Mouse (Mus musculus): Measurements from ENCODE around the gene Spast.
"Not testable (repeated sequence)": the region's sequence is repeated elsewhere in the genome, so short reads cannot be mapped to it uniquely, and the experiment has no call there.

Spast gene

DNA sequence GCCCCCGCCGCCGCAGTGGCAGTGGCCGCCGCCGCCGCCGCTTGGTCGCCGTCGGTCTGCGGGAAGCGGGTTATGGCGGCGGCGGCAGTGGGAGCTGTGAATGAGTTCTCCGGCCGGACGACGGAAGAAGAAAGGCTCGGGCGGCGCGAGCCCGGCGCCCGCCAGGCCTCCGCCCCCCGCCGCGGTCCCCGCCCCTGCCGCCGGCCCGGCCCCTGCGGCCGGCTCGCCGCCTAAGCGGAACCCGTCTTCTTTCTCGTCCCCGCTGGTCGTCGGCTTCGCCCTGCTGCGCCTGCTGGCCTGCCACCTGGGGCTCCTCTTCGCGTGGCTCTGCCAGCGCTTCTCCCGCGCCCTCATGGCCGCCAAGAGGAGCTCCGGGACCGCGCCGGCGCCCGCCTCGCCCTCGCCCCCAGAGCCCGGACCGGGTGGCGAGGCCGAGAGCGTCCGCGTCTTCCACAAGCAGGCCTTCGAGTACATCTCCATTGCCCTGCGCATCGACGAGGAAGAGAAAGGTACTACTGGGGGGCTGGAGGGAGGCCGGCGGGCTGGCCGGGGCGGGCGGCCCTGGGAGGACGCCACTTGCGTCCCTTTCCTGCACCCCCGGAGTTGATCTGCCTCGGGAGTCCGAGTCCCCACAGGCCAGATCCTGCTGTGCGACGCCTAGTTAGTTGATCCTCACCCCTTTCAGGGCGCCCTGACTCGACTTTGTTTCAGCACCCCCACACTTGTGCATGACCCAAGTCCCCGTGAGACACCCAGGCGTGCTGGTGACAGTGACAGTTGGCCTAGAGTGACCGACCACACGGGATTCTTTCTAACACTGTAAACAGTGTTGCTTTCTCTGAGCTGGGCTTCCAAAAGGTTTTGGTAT, at the start of gene Spast:
Gene Spast, plus strand, starts transcription at position 51 of the 868 bp plus-strand sequence.
- peak; percentile 78 for DNase-seq

DNA sequence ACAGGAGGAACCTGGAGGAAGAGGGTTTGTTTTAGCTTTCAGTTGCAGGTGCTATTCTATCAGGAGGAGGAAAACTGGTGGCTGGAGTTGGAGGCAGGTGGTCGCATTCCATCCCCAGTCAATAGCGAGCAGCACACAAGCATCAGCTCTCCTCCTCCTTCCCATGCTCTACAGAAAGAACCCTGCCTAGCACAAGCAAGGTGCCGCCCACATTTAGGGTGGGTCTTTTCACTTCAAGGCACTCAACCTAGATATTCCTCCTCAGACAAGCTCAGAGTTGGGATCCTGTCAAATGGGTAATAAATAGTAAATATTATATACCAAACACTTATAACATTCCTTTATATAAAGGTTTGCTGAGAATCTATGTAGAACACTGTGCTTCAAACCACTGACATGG, 48.6 kb upstream of the Spast start:
- DNase-seq: no peak

DNA sequence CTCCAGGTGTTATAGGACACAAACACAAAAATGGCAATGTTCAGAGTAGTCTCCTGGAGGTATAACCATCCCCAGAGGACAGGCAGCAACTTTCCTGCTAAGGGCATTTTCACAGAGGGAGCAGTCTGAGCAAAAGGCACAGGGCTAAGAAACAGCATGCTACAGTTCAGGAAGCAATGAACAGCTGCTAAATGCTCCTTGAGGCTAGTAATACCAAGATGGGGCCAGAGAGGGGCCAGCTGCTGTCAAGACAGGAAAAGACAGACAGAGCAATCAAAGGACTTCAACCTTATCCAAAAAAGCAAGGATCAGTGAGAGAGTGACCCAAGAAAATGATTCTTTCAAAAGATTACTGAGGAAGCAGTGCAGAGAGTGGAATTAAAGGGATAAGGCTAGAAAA, 47.9 kb upstream of the Spast start:
- peak; percentile 31 for DNase-seq

DNA sequence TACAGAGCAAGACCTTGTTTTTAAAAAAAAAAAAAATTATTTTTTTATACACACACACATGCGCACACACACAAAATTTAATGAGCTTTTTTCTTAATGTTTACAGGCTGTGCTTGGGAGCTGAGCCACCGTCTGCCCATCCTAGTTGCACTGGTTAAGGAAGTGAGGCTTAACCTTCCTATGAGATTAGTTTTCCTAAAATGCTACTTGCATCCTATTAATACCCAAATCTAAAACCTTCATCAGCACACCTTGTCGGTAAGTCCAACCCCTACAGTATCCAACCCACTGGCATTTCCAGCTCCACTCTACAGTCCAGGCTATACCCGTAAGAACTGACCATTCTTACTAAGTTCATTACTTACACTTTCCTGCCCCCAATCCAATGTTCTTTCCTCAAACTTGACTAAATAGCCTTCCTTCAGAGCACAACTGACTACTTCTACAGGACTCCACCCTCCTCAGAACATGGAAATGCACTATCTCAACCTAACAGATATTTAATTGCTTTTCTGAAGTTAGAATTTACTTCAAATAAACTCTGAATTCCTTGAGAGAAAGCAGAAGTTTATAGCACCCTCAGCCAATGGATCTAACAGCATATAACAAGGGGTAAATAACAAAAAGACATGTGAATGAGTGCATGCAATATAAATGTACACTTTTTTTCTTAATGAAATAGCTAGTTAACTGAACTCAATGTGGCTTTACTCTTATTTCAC, 47.0 kb upstream of the Spast start:
- DNase-seq: no peak

DNA sequence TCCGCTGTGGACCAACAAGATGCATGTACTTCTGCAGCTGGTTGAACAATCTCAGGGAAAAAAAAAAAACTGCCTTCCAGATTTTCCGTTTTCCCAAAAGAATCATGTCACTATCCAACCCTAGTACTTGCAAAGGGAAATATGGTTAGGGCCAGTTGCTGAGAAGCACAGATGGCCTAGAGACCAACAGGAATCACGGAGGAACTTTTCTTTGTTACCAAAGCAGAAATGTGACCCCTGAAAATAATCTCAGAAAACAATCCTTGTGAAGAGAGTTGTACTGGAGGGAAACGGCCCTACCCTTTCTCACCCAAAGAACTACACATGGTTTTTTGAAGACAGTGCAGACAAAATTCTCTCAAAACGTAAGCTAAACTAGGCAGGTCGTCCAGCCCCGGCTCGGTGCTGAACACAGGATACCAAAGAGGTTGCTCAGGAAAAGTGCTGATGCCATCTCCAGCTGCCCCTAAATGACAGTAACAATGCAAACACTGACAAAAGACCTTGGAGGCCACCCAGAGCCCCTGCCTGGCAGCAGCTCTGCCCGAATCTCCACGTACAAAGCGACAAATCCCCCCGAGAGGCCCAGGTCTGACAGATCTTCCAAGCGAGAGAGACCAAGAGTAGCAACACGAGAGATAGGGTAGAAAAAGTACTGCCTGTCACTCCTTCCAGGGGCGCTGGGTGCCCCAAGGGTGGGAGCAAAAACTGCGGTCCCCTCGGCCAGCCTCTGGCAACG, 44.9 kb upstream of the Spast start:
- DNase-seq: peak; percentile 46

DNA sequence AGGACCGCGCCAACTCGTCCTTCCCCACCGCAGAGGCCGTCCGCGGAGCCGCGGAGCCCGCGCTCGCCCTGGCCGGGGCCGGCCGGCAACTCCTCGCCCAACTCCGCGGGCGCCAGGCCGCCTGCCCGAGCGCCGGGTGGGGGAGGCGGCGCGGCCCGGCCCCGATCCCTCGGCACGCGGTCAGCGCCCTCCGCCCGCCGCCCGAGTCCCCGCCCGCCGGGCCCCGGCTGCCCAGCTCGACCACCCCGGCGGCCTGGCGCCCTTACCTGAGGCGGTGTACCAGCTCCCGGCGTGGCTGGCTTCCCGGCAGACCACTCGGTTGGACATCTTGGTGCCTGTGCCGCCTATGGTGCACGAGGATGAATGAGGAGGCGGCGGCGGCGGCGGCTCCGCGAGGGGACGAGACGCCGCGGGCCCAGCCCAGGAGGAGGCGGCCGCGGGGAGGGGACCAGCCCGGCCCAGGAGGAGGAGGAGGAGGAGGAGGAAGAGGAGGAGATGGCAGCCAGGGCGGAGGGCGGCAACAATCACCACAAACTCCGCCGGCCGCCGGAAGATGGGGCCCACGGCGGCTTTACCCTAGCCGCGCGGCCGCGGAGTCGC, 44.3 kb upstream of the Spast start:
- peak; percentile 85 for DNase-seq

DNA sequence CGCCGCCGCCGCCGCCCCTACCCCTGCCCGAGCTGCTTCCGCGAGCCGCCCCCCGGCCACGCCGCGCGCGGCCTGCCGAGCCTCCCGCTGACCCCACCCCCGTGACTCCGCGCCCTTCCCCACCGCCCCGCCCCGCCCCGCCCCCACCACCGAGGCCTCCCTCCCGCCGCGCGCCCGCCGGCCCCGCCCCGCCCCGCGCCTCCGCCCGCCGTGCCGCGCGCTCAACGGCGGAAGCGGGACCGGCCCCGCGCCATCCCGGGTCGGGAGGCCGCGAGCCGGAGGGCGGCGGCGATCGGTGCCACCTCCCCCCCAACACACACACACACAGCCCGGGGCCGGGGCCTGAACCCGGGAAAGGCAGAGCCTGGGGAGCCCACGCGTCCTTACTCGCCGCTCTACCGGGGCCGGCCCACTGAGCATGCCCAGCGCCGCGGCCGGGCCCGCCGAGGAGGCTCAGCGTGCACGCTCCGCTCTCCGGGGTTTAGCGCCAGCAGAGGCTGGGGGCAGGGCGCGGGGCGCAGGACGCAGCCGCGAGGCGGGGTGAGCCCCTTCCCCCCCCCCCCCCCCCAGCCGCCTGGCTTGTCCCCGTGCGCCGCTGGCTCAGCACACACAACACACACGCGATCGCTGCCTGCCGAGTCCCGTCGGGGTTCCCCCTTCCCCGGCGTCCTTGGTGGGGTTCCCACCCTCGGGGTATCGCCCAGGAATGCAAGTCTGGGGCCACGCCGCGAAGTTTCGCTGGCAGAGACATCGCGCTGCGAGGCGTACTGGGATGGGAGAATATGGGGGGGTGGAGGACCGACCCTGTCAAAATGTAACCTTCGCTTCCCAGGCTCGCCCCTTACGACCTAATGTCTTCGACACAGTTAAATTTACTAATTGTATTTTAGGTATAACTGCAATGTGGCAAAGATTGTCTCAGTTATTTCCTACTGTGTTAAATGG, 43.5 kb upstream of the Spast start, which contains the start of gene Memo1:
Gene Memo1, minus strand, starts transcription at position 496 of the 945 bp plus-strand sequence.
- peak; percentile 92 for DNase-seq

DNA sequence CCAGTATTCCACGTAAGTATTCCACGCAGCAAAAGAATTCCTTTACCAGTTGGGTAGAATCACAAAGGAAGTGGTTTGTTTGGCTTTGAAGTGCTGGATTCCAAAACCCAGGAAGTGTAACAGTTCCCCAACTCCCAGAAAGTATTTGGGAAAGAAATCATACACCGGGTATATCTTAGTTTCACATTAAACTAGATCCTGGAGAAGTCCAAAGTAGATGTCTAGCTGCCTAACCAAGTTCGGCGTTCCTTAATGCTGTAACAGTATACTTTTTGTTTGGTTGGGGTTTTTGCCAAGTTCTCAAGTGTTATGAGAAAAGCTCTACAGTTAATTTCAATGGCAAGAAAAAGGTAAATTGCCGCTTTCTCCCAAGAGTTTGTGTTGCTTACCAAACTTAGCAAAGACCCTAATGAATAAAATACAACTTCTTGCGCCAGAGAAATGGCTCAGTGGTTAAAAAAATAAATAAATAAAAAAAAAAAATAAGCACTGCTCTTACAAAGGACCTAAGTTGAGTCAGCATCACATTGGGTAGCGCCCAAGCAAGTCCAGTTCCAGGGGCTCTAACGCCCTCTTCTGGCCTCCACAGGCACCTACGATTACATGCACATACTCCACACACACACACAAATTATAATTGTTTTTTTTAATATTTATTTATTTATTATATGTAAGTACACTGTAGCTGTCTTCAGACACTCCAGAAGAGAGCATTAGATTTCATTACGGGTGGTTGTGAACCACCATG, 42.5 kb upstream of the Spast start:
- DNase-seq: peak; percentile 19

DNA sequence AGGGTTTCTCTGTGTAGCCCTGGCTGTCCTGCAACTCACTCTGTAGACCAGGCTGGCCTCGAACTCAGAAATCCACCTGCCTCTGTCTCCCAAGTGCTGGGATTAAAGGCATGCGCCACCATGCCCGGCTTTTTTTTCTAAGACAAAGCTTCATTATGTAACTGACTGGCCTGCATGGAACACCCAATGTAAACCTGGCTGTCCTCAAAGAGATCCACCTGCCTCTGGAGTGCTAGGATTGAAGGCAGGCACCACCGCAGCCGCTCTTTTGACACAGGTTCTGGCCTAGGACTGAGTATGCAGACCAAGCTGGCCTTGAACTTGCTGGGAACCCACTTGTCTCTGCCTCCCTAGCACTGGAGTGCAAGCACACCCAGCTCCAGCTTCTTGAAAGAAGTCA, 41.8 kb upstream of the Spast start:
- DNase-seq: not testable (repeated sequence)

DNA sequence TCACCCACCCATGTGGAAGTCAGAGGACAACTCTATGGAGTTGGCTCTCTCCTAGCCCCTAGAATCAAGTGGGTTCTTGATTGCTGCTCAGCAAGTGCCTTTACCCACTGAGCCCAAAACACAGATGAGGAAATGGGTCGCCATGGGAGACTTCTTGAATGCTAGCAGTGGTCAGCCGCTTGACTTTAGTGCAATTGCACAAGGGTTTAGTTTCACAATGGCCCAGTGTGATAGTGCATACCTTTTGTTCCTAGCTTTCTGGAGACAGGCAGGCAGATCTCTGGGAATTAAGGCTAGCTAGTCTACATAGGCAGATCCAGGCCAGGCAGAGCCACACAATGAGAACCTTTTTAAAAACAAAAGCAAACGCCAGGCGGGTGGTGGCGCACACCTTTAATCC, 38.7 kb upstream of the Spast start:
- no peak for DNase-seq

DNA sequence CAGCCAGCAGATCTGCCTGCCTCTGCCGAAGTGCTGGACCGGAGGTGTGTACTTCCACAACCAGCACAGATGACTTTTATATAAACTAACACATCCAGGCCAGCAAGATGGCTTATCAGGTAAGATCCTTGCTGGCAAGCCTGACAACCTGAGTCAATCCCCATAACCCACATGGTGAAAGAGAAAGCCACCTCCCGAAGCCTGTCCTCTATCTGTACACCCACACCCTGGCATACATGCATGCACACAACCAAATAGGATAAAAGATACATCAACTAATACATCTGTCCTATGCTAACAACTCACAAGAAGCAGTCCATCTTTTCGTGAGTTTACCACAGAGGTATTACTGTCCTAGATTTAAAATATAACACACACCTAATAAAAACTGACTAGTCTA, 34.7 kb upstream of the Spast start:
- DNase-seq: no peak

DNA sequence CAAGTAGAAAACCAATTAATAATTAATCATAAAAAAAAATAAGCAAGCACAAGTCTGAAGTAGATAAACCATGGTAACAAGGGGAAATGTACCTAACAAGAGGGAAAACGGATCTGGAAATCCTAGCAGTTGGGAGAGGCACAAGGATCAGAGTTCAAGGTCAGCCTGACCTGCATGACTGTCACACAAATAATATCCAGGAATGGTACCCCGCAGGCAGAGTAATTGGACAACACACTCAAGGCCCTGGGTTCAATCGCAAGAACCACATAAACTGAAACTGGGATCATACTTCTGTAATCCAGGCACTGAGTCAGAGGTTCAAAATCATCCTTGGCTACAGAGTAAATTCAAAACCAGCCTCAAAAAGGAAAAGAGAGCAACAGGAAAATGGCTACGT, 33.2 kb upstream of the Spast start:
- no peak for DNase-seq

DNA sequence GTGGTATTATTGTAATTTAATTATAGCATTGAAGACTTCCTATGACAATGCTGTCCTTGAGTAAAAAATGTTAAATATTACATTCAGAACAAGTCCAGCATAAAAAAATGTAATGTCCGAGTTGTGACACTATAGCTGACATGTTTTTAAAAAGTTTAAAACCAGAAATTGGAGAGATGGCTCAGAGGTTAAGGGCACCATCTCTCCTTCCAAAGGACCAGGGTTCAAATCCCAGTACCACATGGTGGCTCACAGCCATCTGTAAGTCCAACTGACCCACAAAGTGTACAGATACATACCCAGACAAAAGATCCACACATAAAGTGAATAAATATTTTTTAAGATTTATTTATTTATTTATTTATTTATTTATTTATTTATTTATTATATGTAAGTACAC, 32.8 kb upstream of the Spast start:
- DNase-seq: no peak

DNA sequence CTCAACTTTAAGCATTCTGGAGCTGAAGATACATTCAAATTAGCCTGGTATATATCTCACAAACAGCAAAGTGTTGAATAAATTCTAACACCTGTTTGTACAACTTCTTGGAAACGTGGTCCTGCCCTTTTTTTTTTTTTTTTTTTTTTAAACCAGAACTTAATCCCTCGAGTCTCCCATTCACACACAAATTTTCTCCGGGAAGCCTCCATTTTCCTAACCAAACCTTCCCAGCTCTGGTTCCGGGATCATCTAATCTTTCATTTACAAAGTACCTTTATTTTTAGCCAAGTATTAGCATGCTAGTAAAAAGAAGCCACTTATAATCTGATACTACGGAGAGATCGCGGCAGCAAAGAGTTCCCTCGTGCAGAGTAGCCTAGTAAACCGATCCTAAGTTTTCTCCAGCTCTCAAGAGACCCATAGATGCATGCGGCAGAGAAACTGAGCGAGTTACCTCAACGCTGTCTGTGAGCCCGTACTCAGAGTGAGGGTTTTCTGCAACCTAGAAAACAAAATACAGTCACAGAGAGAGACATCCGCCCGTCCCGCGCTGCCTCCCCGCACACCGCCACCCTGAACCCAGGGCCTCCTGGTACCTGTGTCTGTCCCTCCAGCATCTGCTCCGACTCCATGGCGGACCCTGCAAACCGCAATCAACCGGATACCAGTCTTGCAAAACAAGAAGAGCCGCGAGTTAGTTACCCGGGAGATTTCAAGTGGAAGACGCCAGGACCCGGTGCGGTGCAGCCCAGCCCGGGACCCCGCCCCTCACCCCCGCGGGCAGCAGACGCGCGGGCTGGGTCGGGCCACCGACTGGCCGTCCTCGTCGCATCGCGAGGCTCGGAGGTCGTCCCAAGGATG, 23.1 kb upstream of the Spast start:
- no peak for DNase-seq

DNA sequence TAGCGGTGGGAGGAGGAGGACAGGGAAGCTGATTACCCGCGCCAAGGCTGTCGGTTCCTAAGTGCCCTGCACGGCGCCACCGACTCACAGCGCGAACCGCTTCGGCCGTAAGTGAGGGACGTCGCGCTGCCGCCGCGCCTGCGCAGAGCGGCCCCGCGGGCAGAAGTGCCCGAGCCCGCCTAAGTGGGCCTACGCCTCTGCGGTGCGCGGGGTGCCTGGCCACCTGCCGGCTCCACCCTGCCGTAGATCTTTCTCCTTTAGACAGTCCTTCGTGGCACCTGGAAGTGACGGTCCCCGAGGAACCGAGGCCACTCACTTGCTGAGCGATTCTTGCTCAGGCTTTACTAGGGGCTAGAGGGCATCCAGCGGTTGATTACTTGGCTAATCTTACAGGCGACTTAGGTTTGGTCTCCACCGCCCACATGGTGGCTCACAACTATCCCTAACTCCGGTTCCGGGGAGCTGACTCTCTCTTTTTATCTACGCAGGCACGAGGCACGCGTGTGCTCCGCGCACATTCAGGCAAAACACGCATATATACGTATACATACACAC, 22.4 kb upstream of the Spast start:
- DNase-seq: peak; percentile 94

DNA sequence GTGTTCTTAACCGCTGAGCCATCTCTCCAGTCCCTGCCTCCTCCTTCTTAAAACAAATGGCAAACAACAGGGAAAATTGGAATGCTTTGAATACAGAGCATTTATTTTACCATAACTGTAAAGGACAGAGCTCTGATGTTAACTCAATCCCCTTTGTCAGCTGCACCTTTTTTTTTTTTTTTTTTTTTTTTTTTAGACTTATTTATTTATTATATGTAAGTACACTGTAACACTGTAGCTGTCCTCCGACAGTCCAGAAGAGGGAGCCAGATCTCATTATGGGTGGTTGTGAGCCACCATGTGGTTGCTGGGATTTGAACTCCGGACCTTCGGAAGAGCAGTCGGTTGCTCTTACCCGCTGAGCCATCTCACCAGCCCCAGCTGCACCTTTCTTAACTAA, 20.1 kb upstream of the Spast start:
- no peak for DNase-seq

DNA sequence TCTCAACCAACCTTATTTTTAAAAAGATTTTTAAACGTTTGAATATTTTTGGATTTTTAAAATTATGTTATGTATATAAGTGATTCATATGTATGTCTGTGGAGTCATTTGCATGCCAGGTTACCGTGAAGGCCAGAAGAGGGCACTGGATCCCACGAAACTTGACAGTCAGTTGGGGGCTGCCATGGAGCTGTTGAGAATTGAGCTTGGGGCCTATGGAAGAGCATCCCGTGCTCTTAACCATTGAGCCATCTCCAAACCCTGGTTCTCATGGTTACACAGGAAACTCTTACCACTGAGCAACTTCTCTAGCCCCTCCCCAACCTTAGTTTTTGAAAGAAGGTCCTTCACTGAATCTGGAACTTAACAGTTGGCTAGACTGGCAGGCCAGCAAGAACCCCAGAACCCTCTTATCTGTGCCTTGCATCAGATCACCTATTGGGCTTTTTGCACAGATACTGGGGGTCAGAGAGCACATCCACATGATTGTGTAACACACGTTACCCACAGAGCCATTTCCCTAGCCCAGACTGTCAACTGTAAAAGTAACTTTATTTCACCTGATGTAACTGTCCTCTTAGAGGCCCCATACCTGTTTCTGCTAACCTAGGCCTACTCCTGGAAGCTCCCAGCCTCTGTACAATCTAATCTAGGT, 16.3 kb upstream of the Spast start:
- DNase-seq: peak; percentile 42

DNA sequence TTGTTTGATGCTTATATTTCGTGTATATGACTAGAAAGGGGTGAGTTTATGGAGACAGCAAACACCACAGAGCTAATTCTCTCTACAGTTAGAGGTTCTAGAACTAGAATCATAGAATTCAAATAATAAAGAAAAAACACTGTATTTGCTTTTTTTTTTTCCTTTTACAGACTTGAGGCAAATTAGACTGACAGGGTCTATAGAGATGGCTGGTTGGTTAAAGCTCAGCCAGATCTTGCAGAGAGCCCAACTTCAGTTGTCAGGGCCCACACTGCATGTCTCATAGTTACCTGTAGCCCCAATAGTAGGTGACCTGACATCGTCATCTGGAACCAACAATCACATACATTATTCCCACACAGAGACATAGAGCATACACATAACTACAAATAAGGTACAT, 14.9 kb upstream of the Spast start, which contains the start of gene Dpy30:
Gene Dpy30, minus strand, starts transcription at position 101 of the 400 bp plus-strand sequence.
- no peak for DNase-seq

DNA sequence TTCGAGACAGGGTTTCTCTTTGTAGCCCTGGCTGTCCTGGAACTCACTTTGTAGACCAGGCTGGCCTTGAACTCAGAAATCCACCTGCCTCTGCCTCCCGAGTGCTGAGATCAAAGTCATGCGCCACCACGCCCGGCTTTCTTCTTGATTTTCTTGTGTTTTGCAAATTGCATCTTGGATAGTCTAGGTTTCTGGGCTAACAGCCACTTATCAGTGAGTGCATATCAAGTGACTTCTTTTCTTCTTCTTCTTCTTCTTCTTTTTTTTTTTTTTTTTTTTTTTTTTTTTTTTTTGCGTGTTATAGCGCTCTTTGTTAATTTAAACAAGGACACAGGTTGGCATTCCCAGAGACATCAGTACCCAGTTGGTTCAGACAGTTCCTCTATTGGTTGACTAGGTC, 11.6 kb upstream of the Spast start:
- DNase-seq: not testable (repeated sequence)

All from embryo, embryonic 11 days (tissue).